Mouse (Mus musculus) lung, embryonic 16.5 days (tissue): ENCODE measurements at regions not wholly inside any gene's neighbourhood (a gene's known extent, or its start where the extent isn't known, plus 50 kb on each side); places are given as distances from the start of the nearest gene placed in this dataset.

Source experiments
- ATAC-seq: fragments of 200-750 bp; cut with Nextera tagmentation; 2 replicates; pipeline ENCODE4 v1.8.0; 2017; ENCODE audit warnings: low read depth, mild to moderate bottlenecking, moderate library complexity
- H3K27ac ChIP-seq: fragments of 300-500 bp; sonication (generic); 2 replicates; pipeline ENCODE4 v1.5.1; 2014; ENCODE audit warnings: mild to moderate bottlenecking, control low read depth, low read length
- H3K27me3 ChIP-seq: fragments of 300-500 bp; sonication (generic); 2 replicates; pipeline ENCODE4 v1.6.1; 2014; ENCODE audit warnings: low read depth, low read length, mixed read lengths; ENCODE audit not compliant: control insufficient read depth, insufficient read depth
- H3K36me3 ChIP-seq: fragments of 300-500 bp; sonication (generic); 2 replicates; pipeline ENCODE4 v1.6.1; 2014; ENCODE audit warnings: low read length; ENCODE audit not compliant: control insufficient read depth, insufficient read depth
- H3K4me1 ChIP-seq: fragments of 300-500 bp; sonication (generic); replicated peaks from 2 replicates; pipeline ENCODE4 v1.6.1; 2014; ENCODE audit warnings: low read length, mixed read lengths; ENCODE audit not compliant: control insufficient read depth, insufficient read depth
- H3K4me2 ChIP-seq: fragments of 300-500 bp; sonication (generic); 2 replicates; pipeline ENCODE4 v1.6.1; 2014; ENCODE audit warnings: low read depth, low read length, control low read depth
- H3K4me3 ChIP-seq: fragments of 300-500 bp; sonication (generic); 2 replicates; pipeline ENCODE4 v1.5.1; 2014; ENCODE audit warnings: mild to moderate bottlenecking, low read length, control low read depth
- H3K9ac ChIP-seq: fragments of 300-500 bp; sonication (generic); 2 replicates; pipeline ENCODE4 v1.6.1; 2014; ENCODE audit warnings: low read length, control low read depth
- H3K9me3 ChIP-seq: fragments of 300-500 bp; sonication (generic); 2 replicates; pipeline ENCODE4 v1.6.1; 2016; ENCODE audit warnings: low read length; ENCODE audit not compliant: control insufficient read depth
- WGBS: fragments of 180-500 bp; shearing (Covaris S2); extraction: QIAGEN DNeasy Blood & Tissue Kit; methylation state at CpG from one replicate; pipeline ENCODE4 v1.1.7; 2014; 5-methylcytosine and 5-hydroxymethylcytosine counted together

DNA sequence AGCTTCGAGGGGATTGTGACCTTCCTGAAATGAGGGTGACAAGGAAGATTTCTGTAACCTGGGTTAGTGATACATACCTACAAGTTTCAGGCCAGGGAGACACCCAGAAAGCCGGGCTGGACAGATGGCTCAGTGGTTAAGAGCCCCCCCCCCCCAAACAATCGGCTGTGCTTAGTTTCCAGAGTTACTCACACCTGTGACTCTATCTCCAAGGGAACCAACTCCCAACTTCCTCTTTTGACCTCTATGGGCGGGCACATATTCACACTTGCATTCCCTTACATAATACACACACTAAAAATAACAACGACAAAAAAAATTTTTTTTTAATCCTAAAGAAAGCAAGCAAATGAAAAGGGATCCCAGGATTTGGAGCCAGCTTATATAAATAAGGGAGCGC, 283.0 kb upstream of the Arglu1 start:
- Histone ChIP-seq H3K4me1 (no peaks in the 10 kb centered on the region; the same call in 1 of the 2 replicates), H3K4me2 (no peak overlapping the region), H3K9me3 (no peaks in the 10 kb centered on the region), H3K4me3 (no peak overlapping the region), H3K27me3 (no peaks in the 10 kb centered on the region), H3K9ac (no peak overlapping the region), H3K36me3 (no peaks in the 10 kb centered on the region), H3K27ac (no peak overlapping the region)
- WGBS: 38% methylated on average over 6 of the region's 6 CpGs
- ATAC-seq: 0 out of 2 replicates have a peak, but pooled peaks have one; percentile 23

DNA sequence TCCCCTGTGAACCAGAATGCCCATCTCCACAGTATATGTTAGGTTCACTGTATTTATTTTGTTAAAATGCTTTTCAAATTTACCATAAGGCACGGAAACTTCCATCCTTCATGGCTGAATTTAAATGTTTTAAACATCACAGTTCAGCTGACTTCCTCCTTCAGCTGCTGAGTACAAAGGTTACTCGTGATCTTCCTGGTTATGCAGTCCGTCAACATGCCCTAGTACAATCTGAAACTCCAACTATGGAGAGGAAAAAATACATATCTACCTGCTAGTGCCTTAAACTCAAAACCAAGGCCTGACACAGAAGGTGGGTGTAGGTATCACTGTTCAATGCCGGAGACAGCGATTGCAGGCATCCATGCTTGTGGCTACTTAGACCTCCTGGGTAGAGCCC, 280.5 kb upstream of the Arglu1 start:
- no peak overlapping the region for H3K27ac ChIP-seq
- H3K4me2 ChIP-seq: no peak overlapping the region
- no peaks in the 10 kb centered on the region for H3K27me3 ChIP-seq
- H3K9me3 ChIP-seq: no peaks in the 10 kb centered on the region
- peaks cover 5% of the 10 kb centered on the region for H3K4me1 ChIP-seq
- no peaks in the 10 kb centered on the region for H3K36me3 ChIP-seq
- WGBS: 66% methylated on average over 5 of the region's 5 CpGs
- ATAC-seq: no peak
- H3K4me3 ChIP-seq: no peak overlapping the region
- no peak overlapping the region for H3K9ac ChIP-seq

DNA sequence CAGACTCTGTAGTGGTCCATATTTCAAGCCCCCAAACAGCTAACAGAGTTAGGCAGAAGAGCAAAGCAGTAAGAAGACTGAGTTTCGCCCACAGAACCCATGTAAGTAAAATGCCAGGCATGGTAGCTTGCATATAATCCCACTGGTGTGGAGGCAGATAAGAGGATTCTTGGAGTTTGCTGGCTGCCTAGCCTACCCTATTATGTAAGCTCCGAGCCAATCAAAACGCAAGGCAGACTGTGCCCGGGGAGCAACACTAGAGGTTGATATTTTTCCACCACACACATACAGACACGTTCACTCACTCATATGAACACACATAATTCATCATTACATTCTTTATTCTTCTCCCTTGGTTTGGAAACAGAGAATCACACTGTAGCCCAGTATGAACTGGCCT, 280.0 kb upstream of the Arglu1 start:
- H3K27ac ChIP-seq: no peak overlapping the region
- 62% methylated on average over 5 of the region's 5 CpGs for WGBS
- H3K9me3 ChIP-seq: no peaks in the 10 kb centered on the region
- H3K36me3 ChIP-seq: no peaks in the 10 kb centered on the region
- H3K4me2 ChIP-seq: no peak overlapping the region
- H3K27me3 ChIP-seq: no peaks in the 10 kb centered on the region
- no peak overlapping the region for H3K9ac ChIP-seq
- ATAC-seq: no peak
- no peak overlapping the region for H3K4me3 ChIP-seq
- peaks cover 5% of the 10 kb centered on the region for H3K4me1 ChIP-seq

DNA sequence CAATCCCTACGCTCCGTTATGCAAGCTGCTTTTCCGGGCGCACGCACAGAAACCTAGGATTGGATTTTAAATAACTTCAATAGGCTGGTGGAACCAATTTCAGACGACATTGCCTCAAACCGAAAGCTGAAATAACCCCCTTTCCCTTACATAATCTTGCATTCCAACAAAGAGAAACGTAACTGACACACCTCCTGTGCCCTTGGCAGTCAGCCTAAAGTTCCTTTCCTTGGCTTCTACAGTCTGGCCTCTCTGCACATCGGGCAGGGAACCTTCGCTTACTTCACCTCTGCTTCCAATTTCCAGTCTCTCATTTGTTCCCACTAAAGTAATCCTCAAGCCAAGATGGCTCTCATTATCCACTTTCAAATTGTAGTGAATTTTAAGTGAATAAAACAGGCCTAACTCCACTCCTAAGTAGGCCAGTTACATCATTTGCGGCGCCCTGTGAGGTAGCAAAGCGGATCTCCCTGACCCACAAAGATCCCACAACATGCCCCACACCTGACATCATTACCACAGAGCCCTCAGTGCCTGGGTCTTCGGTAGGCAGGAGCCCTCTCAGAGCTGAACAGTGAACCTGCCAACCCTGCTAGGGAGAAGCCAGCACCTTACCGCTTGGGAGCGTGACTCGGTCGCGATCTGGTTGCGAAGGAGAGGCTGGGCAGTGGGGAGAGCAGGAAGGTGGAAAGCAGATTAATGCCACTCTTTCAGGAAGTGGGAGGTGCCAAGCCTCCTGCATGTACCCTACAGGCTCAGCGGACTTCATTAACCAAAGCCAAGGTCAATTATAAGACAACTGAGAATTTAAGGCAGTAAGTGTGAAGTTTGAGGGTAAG, 279.0 kb upstream of the Arglu1 start:
- Histone ChIP-seq H3K36me3 (no peaks in the 10 kb centered on the region), H3K4me3 (no peak overlapping the region), H3K4me2 (no peak overlapping the region), H3K27me3 (no peaks in the 10 kb centered on the region), H3K27ac (no peak overlapping the region), H3K9ac (no peak overlapping the region), H3K4me1 (peaks cover 7% of the 10 kb centered on the region), H3K9me3 (no peaks in the 10 kb centered on the region)
- WGBS: 80% methylated on average over 21 of the region's 21 CpGs
- ATAC-seq: peak; percentile 39; the same call in 1 of the 2 replicates

DNA sequence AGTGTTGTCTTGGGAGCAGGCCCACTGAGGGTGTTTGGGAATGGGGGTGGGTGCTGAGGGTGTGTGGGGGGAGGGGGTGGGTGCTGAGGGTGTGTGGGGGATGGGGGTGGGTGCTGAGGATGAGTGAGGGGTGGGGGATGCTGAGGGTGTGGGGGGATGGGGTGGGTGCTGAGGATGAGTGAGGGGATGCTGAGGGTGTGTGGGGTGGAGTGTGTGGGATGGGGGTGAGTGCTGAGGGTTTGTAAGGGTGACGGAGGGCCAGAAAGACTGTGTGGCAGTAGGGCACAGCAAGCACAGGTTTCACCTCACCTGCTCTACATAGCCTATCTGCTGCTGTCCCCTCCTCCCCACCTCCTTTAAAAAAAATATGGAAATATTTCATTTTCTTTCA, 276.3 kb upstream of the Arglu1 start:
- H3K4me3 ChIP-seq: no peak overlapping the region
- no peaks in the 10 kb centered on the region for H3K27me3 ChIP-seq
- ATAC-seq: no peak
- H3K36me3 ChIP-seq: no peaks in the 10 kb centered on the region
- no peak overlapping the region for H3K4me2 ChIP-seq
- no peak overlapping the region for H3K27ac ChIP-seq
- 73% methylated on average over 1 of the region's 1 CpGs for WGBS
- H3K9me3 ChIP-seq: no peaks in the 10 kb centered on the region
- peaks cover 7% of the 10 kb centered on the region for H3K4me1 ChIP-seq
- H3K9ac ChIP-seq: no peak overlapping the region

DNA sequence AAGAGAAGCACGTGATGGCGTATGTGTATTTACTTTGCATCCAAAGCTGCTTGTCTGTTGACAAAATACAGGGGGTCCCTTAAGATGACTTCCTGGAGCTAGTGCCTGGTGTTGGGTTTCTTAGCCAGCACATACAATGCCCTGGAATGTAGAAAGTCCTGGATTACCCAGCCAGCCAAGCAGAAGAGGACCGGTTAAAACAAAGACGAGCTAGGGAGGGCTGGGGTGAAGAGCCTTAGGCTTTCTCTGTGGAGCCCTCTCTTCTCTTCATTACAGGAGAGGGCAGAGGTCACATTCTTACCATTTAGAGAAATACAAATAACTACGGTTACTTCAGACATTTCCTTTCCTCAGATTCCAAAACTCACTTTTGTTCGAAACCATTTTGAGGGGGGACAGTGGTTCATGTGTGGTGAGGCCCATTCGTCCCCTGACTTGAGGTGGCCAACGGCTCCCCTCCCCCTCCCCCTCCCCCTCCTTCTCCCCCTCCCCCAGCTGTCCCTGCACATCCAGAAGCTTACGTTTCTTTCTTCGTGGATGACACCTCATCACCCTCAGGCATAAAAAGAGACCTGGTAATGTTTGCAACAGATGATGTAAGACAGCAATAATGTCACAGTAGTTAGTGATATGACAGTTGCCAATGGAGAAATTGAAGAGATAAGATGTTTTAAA, 275.8 kb upstream of the Arglu1 start:
- Histone ChIP-seq H3K4me2 (no peak overlapping the region), H3K9ac (no peak overlapping the region), H3K27me3 (no peaks in the 10 kb centered on the region), H3K4me3 (no peak overlapping the region), H3K27ac (peak overlapping the region; percentile 26; the same call in 1 of the 2 replicates), H3K9me3 (no peaks in the 10 kb centered on the region), H3K4me1 (peaks cover 7% of the 10 kb centered on the region), H3K36me3 (no peaks in the 10 kb centered on the region)
- 15% methylated on average over 10 of the region's 10 CpGs for WGBS
- ATAC-seq: peak; percentile 79

DNA sequence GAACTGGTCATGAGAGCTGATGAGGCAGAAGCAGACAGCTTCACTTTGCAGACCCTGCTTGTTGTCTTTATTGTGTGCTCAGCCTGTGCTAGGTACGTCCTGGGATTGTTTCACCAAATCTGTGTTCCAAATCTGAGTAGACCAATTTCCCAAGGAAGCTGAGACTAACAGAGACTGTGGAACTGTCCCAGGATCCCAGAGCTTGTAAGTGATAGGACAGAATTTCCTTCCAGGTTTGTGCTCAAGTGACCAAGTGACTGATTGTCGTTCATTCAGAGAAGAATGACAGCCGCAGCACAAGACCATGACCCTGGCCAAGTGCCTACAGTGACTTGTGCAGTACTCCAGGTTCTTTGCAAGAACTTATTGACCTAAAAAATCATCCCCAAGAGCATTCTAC, 269.9 kb upstream of the Arglu1 start:
- peaks cover 4% of the 10 kb centered on the region; the same call in 1 of the 2 replicates for H3K4me1 ChIP-seq
- H3K9me3 ChIP-seq: no peaks in the 10 kb centered on the region
- no peak for ATAC-seq
- WGBS: 81% methylated on average over 3 of the region's 3 CpGs
- no peak overlapping the region for H3K9ac ChIP-seq
- no peak overlapping the region for H3K4me2 ChIP-seq
- H3K4me3 ChIP-seq: no peak overlapping the region
- no peaks in the 10 kb centered on the region for H3K27me3 ChIP-seq
- no peaks in the 10 kb centered on the region for H3K36me3 ChIP-seq
- no peak overlapping the region for H3K27ac ChIP-seq

DNA sequence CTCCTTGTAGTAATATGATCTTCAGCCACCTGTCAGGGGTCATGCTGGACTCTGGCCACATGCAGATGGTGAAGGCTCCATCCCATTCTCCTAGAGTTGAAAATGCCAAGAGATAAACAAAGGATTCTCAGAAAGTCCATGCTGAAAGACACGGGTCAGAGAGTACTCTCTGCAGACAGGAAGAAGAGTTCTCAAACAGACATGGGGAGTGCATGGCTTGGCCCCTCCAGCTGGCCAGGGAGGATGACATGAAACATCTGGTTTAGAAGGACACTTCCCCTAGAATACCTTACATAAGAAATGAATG, 269.4 kb upstream of the Arglu1 start:
- no peaks in the 10 kb centered on the region for H3K36me3 ChIP-seq
- WGBS: 25% methylated on average over 1 of the region's 1 CpGs
- H3K27me3 ChIP-seq: no peaks in the 10 kb centered on the region
- ATAC-seq: peak; percentile 79
- no peak overlapping the region for H3K9ac ChIP-seq
- H3K4me2 ChIP-seq: no peak overlapping the region
- no peak overlapping the region for H3K27ac ChIP-seq
- peaks cover 2% of the 10 kb centered on the region; the same call in 1 of the 2 replicates for H3K4me1 ChIP-seq
- no peak overlapping the region for H3K4me3 ChIP-seq
- H3K9me3 ChIP-seq: no peaks in the 10 kb centered on the region

DNA sequence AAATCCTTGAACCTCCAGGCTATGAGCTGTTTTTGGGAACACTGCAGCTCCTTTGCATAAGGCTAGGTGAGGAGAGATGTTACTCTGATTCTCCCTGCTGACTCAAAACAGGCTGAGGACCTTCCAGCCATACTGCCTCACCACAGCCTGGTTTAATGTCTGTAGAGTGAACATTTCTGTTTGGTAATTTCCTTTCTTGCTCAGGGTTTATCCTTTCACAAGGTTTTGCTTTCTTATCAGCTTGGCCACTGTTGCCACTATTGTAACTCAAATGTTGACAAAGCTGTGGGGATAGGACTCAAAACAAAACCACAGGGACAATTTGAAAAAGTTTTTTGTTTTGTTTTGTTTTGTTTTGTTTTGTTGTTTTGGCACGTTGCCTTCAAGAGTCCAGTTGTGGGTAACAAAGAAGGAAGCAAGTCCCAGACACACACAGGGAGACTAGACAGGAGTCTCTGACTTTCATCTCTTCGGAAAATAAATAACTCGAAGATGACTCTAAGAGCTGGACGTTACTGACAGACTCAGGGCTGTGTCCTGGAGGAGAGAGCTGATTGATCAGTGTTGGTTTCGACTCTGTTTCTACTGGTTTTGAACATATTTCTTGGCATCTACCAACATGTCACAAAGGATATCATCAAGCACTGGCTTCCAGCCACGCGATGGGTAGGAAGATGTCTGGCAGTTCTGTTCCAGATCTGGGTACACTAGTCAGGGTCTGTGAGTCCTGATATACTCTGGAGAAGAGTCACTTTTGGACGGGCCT, 268.9 kb upstream of the Arglu1 start:
- H3K9ac ChIP-seq: no peak overlapping the region
- no peak overlapping the region for H3K4me3 ChIP-seq
- H3K27me3 ChIP-seq: no peaks in the 10 kb centered on the region
- 0 out of 2 replicates have a peak, but pooled peaks cover 3% of the 10 kb centered on the region for H3K9me3 ChIP-seq
- no peak overlapping the region for H3K4me2 ChIP-seq
- no peak overlapping the region for H3K27ac ChIP-seq
- H3K4me1 ChIP-seq: peaks cover 2% of the 10 kb centered on the region; the same call in 1 of the 2 replicates
- 56% methylated on average over 8 of the region's 8 CpGs for WGBS
- no peaks in the 10 kb centered on the region for H3K36me3 ChIP-seq
- peak; percentile 17; the same call in 1 of the 2 replicates for ATAC-seq
